Mouse (Mus musculus) erythroblast, embryonic 14.5 days (primary cell): ENCODE data around the gene Tcf23.

ENCODE experiments used
- GATA1 ChIP-seq: IDR thresholded peaks from 2 replicates; pipeline ENCODE4 v1.6.1; 2012; ENCODE audit warnings: low read length, inconsistent platforms, mixed read lengths
- TAL1 ChIP-seq: IDR thresholded peaks from 3 replicates; pipeline ENCODE4 v1.6.1; 2012; ENCODE audit warnings: low read length, inconsistent platforms, mixed read lengths

DNA sequence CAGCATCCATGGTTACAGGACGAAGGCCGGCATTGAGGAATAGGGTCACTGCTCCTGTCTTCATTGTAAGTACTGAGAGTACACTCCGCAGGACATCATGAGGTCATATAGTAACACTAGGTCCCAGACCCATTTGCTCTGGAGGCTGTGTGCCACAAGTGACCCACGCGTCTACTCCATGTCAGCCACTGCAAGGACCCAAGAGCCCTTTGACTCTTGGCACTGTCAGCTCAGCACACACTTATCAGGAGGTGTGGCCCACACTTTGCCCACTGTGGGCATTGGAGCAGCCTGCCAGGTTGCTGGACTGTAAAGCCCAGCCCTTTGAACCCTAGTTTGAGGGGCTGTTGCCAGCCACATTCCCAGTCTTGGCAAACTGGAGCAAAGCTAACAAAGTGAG, 43.2 kb upstream of the Tcf23 start:
- TF ChIP-seq TAL1 (no peak), GATA1 (no peak)
